Mouse (Mus musculus) embryonic facial prominence, embryonic 14.5 days (tissue): ENCODE results near the gene Zfp346. TPM values are rescaled to one million over a fixed set of nuclear protein-coding genes. Genes with fewer than 3 reads are reported as not detected.
A peak's percentile ranks its signal among the peaks of the same experiment; 100 is the strongest.

Experiments
- ATAC-seq: fragments of 200-750 bp; cut with Nextera tagmentation; 2 replicates; pipeline ENCODE4 v1.8.0; 2017; ENCODE audit warnings: low read depth, moderate number of reproducible peaks, moderate TSS enrichment
- DNase-seq: peaks from one replicate; pipeline ENCODE4 v3.0.0-alpha.2; 2015; ENCODE audit warnings: low spot score
- H3K27ac ChIP-seq: fragments of 300-500 bp; sonication (generic); replicated peaks from 2 replicates; pipeline ENCODE4 v1.5.1; 2014; ENCODE audit warnings: low read depth, mild to moderate bottlenecking, low read length, moderate library complexity
- H3K27me3 ChIP-seq: fragments of 300-500 bp; sonication (generic); replicated peaks from 2 replicates; pipeline ENCODE4 v1.6.1; 2014; ENCODE audit warnings: low read length; ENCODE audit not compliant: control insufficient read depth, insufficient read depth
- H3K36me3 ChIP-seq: fragments of 300-500 bp; sonication (generic); 2 replicates; pipeline ENCODE4 v1.6.1; 2014; ENCODE audit warnings: low read length, mixed read lengths; ENCODE audit not compliant: control insufficient read depth, insufficient read depth
- H3K4me1 ChIP-seq: fragments of 300-500 bp; sonication (generic); 2 replicates; pipeline ENCODE4 v1.6.1; 2014; ENCODE audit warnings: antibody characterized with exemption, low read length; ENCODE audit not compliant: control insufficient read depth, insufficient read depth
- H3K4me2 ChIP-seq: fragments of 300-500 bp; sonication (generic); 2 replicates; pipeline ENCODE4 v1.6.1; 2014; ENCODE audit warnings: low read depth, mild to moderate bottlenecking, low read length, moderate library complexity, mixed read lengths
- H3K4me3 ChIP-seq: fragments of 300-500 bp; sonication (generic); 2 replicates; pipeline ENCODE4 v1.5.1; 2014; ENCODE audit warnings: low read depth, mild to moderate bottlenecking, low read length
- H3K9ac ChIP-seq: fragments of 300-500 bp; sonication (generic); 2 replicates; pipeline ENCODE4 v1.6.1; 2014; ENCODE audit warnings: low read depth, mild to moderate bottlenecking, low read length, moderate library complexity, mixed read lengths
- H3K9me3 ChIP-seq: fragments of 300-500 bp; sonication (generic); 2 replicates; pipeline ENCODE4 v1.6.1; 2016; ENCODE audit warnings: low read length; ENCODE audit not compliant: control insufficient read depth
- WGBS: fragments of 180-500 bp; shearing (Covaris S2); extraction: QIAGEN DNeasy Blood & Tissue Kit; methylation state at CpG from one replicate; pipeline ENCODE4 v1.1.7; 2014; 5-methylcytosine and 5-hydroxymethylcytosine counted together
- polyA plus RNA-seq: library from polyadenylated mRNA; unstranded; fragments of >200 nt; fragmentation: Nextera tagmentation; extraction: Ambion mirVana; gene quantifications from 2 replicates; pipeline ENCODE4 v1.2.1, GENCODE M21; 2014

The Zfp346 gene
- polyA plus RNA-seq, 1 experiment from 2014 or later: 21.3 TPM

- ATAC-seq (no peak), DNase-seq (no peak)
- no peak overlapping the region for H3K4me3 ChIP-seq
- H3K4me1 ChIP-seq: peaks cover 3% of the 10 kb centered on the region; the same call in 1 of the 2 replicates
- H3K9me3 ChIP-seq: no peaks in the 10 kb centered on the region
- no peaks in the 10 kb centered on the region for H3K27me3 ChIP-seq
- H3K4me2 ChIP-seq: no peak overlapping the region
- H3K36me3 ChIP-seq: no peaks in the 10 kb centered on the region
- WGBS: 89% methylated on average over 16 of the region's 16 CpGs
- H3K9ac ChIP-seq: no peak overlapping the region
- no peak overlapping the region for H3K27ac ChIP-seq
Measured at GRCm38 (mm10) chr13:55165831-55166339, 60.8 kb downstream of the Zfp346 start.

- ATAC-seq: no peak
- H3K27ac ChIP-seq: no peak overlapping the region
- H3K9me3 ChIP-seq: no peaks in the 10 kb centered on the region
- H3K4me3 ChIP-seq: no peak overlapping the region
- peaks cover 14% of the 10 kb centered on the region for H3K4me1 ChIP-seq
- H3K9ac ChIP-seq: no peak overlapping the region
- DNase-seq: no peak
- no peak overlapping the region for H3K4me2 ChIP-seq
- H3K27me3 ChIP-seq: no peaks in the 10 kb centered on the region
- no peaks in the 10 kb centered on the region for H3K36me3 ChIP-seq
- 87% methylated on average over 32 of the region's 32 CpGs for WGBS
Measured at GRCm38 (mm10) chr13:55166806-55167725, 62.0 kb downstream of the Zfp346 start.

- Histone ChIP-seq H3K4me3 (no peak overlapping the region), H3K27ac (peak overlapping the region; percentile 42; the same call in 1 of the 2 replicates), H3K4me1 (peaks cover 14% of the 10 kb centered on the region), H3K36me3 (no peaks in the 10 kb centered on the region), H3K9me3 (no peaks in the 10 kb centered on the region), H3K27me3 (no peaks in the 10 kb centered on the region), H3K9ac (no peak overlapping the region), H3K4me2 (no peak overlapping the region)
- 82% methylated on average over 11 of the region's 11 CpGs for WGBS
- DNase-seq: no peak
- no peak for ATAC-seq
Measured at GRCm38 (mm10) chr13:55167798-55168197, 62.7 kb downstream of the Zfp346 start.

GRCm38 (mm10) chr13:55168255-55168654, 63.1 kb downstream of the Zfp346 start:
- ATAC-seq: no peak
- H3K36me3 ChIP-seq: no peaks in the 10 kb centered on the region
- H3K27ac ChIP-seq: peak overlapping the region; percentile 42; the same call in 1 of the 2 replicates
- DNase-seq: no peak
- 85% methylated on average over 5 of the region's 5 CpGs for WGBS
- no peaks in the 10 kb centered on the region for H3K27me3 ChIP-seq
- peaks cover 14% of the 10 kb centered on the region for H3K4me1 ChIP-seq
- no peak overlapping the region for H3K4me3 ChIP-seq
- no peak overlapping the region for H3K9ac ChIP-seq
- H3K4me2 ChIP-seq: peak overlapping the region; percentile 31; the same call in 1 of the 2 replicates
- no peaks in the 10 kb centered on the region for H3K9me3 ChIP-seq

GRCm38 (mm10) chr13:55168958-55169369, 63.9 kb downstream of the Zfp346 start:
- no peak overlapping the region for H3K9ac ChIP-seq
- no peaks in the 10 kb centered on the region for H3K9me3 ChIP-seq
- 48% methylated on average over 10 of the region's 13 CpGs for WGBS

GRCm38 (mm10) chr13:55171517-55172335, 66.6 kb downstream of the Zfp346 start:
- H3K27ac ChIP-seq: peak overlapping the region; percentile 59
- no peaks in the 10 kb centered on the region for H3K36me3 ChIP-seq
- peak overlapping the region; percentile 42 for H3K4me2 ChIP-seq
- H3K9ac ChIP-seq: peak overlapping the region; percentile 52
- peak; percentile 84 for ATAC-seq
- peak overlapping the region; percentile 4; the same call in 1 of the 2 replicates for H3K4me3 ChIP-seq
- DNase-seq: peak; percentile 92
- peaks cover 14% of the 10 kb centered on the region for H3K4me1 ChIP-seq
- H3K27me3 ChIP-seq: no peaks in the 10 kb centered on the region
- H3K9me3 ChIP-seq: no peaks in the 10 kb centered on the region
- 15% methylated on average over 23 of the region's 26 CpGs for WGBS

More at GRCm38 (mm10) chr13:55168958-55169369, 63.9 kb downstream of the Zfp346 start:
- Histone ChIP-seq H3K4me2 (peak overlapping the region; percentile 31; the same call in 1 of the 2 replicates), H3K27me3 (no peaks in the 10 kb centered on the region), H3K27ac (peak overlapping the region; percentile 42; the same call in 1 of the 2 replicates), H3K36me3 (no peaks in the 10 kb centered on the region), H3K4me1 (peaks cover 14% of the 10 kb centered on the region), H3K4me3 (no peak overlapping the region)
- ATAC-seq (peak; percentile 90), DNase-seq (peak; percentile 88)

GRCm38 (mm10) chr13:55172336-55172770, 67.2 kb downstream of the Zfp346 start:
- no peak for ATAC-seq
- Histone ChIP-seq H3K9me3 (no peaks in the 10 kb centered on the region), H3K27me3 (no peaks in the 10 kb centered on the region), H3K4me1 (peaks cover 14% of the 10 kb centered on the region), H3K27ac (peak overlapping the region; percentile 59), H3K9ac (no peak overlapping the region), H3K4me2 (peak overlapping the region; percentile 42), H3K36me3 (no peaks in the 10 kb centered on the region), H3K4me3 (no peak overlapping the region)
- 42% methylated on average over 7 of the region's 7 CpGs for WGBS
- DNase-seq: no peak

- H3K36me3 ChIP-seq: no peaks in the 10 kb centered on the region
- DNase-seq: peak; percentile 78
- H3K4me2 ChIP-seq: no peak overlapping the region
- H3K9me3 ChIP-seq: no peaks in the 10 kb centered on the region
- peak; percentile 38; the same call in 1 of the 2 replicates for ATAC-seq
- no peaks in the 10 kb centered on the region for H3K27me3 ChIP-seq
- no peak overlapping the region for H3K4me3 ChIP-seq
- no peak overlapping the region for H3K27ac ChIP-seq
- peaks cover 11% of the 10 kb centered on the region for H3K4me1 ChIP-seq
- H3K9ac ChIP-seq: no peak overlapping the region
- 55% methylated on average over 10 of the region's 11 CpGs for WGBS
Measured at GRCm38 (mm10) chr13:55174347-55174746, 69.2 kb downstream of the Zfp346 start.
